Mouse (Mus musculus) CH12.LX (cell line): ENCODE data around the gene Gm20388. TPM values are rescaled to one million over a fixed set of nuclear protein-coding genes. Genes with fewer than 3 reads are reported as not detected.

ENCODE experiments used
- DNase-seq: peaks from one replicate; pipeline ENCODE4 v3.0.0-alpha.2; 2013; ENCODE audit errors: extremely low read depth
- H3K27ac ChIP-seq: 2 replicates; pipeline ENCODE4 v1.5.1; 2012; ENCODE audit warnings: low read depth, mild to moderate bottlenecking, control low read depth, moderate library complexity; ENCODE audit not compliant: insufficient read depth
- H3K27me3 ChIP-seq: replicated peaks from 2 replicates; pipeline ENCODE3; 2012; ENCODE audit warnings: inconsistent platforms
- H3K36me3 ChIP-seq, 2 experiments: replicated peaks in 1 of 2; 2 replicates each; pipeline versions ENCODE3 to v1.6.1; 2012; ENCODE audit warnings: inconsistent platforms in 1 of 2, low read length in 1 of 2, mild to moderate bottlenecking in 1 of 2, mixed read lengths in 1 of 2, moderate library complexity in 1 of 2; ENCODE audit not compliant: control insufficient read depth in 1 of 2, insufficient read depth in 1 of 2
- H3K4me1 ChIP-seq, 2 experiments: 2 replicates each; pipeline ENCODE4 v1.6.1; 2012; ENCODE audit warnings: inconsistent platforms in 1 of 2, moderate library complexity in 1 of 2; ENCODE audit not compliant: insufficient read depth in 2 of 2, control insufficient read depth in 1 of 2
- H3K4me2 ChIP-seq: 2 replicates; pipeline ENCODE4 v1.6.1; 2012; ENCODE audit warnings: low read depth, mild to moderate bottlenecking, control low read depth; ENCODE audit not compliant: poor library complexity, insufficient read depth, severe bottlenecking
- H3K4me3 ChIP-seq, 3 experiments: fragments of 150-350 bp in 1 of 3; sonication (generic) in 1 of 3; replicated peaks in 1 of 3; 2 replicates each; pipeline versions ENCODE3 to v1.5.1; 2011 to 2012; ENCODE audit warnings: low read depth in 2 of 3, low read length in 2 of 3, mild to moderate bottlenecking in 2 of 3, moderate library complexity in 2 of 3, control low read depth in 1 of 3, improper control_type of control experiment in 1 of 3, inconsistent platforms in 1 of 3, mixed read lengths in 1 of 3; ENCODE audit not compliant: poor library complexity in 1 of 3
- H3K79me2 ChIP-seq: replicated peaks from 2 replicates; pipeline ENCODE4 v1.6.1; 2012; ENCODE audit warnings: mild to moderate bottlenecking, moderate library complexity; ENCODE audit not compliant: control insufficient read depth, poor library complexity, insufficient read depth, severe bottlenecking; ENCODE audit errors: extremely low read depth
- H3K9ac ChIP-seq: 2 replicates; pipeline ENCODE4 v1.6.1; 2012; ENCODE audit warnings: low read depth, mild to moderate bottlenecking, control low read depth, moderate library complexity; ENCODE audit not compliant: insufficient read depth
- H3K9me3 ChIP-seq: replicated peaks from 2 replicates; pipeline ENCODE3; 2012; ENCODE audit warnings: low read length, inconsistent platforms, mixed read lengths
- BHLHE40 ChIP-seq: IDR thresholded peaks from 2 replicates; pipeline ENCODE4 v1.6.1; 2011; ENCODE audit warnings: mild to moderate bottlenecking, low read depth, low read length, improper control_type of control experiment
- CHD2 ChIP-seq: IDR thresholded peaks from 2 replicates; pipeline ENCODE4 v1.6.1; 2011; ENCODE audit warnings: low read length, improper control_type of control experiment
- CTCF ChIP-seq, 2 experiments: IDR thresholded peaks in 1 of 2; conservative IDR thresholded peaks in 1 of 2; 2 replicates each; pipeline ENCODE4 v1.5.1; 2011 to 2012; ENCODE audit warnings: low read depth in 2 of 2, low read length in 2 of 2, improper control_type of control experiment in 1 of 2, inconsistent platforms in 1 of 2, mild to moderate bottlenecking in 1 of 2, moderate library complexity in 1 of 2
- ELF1 ChIP-seq: IDR thresholded peaks from 2 replicates; pipeline ENCODE4 v1.6.1; 2014; ENCODE audit warnings: low read depth, mild to moderate bottlenecking, inconsistent platforms, low read length, improper control_type of control experiment
- IRF4 ChIP-seq: IDR thresholded peaks from 2 replicates; pipeline ENCODE4 v1.6.1; 2014; ENCODE audit warnings: low read depth, mild to moderate bottlenecking, inconsistent platforms, low read length, improper control_type of control experiment
- JUND ChIP-seq: conservative IDR thresholded peaks from 2 replicates; pipeline ENCODE4 v1.6.1; 2011; ENCODE audit warnings: low read depth, low read length, improper control_type of control experiment
- KAT2A ChIP-seq: IDR thresholded peaks from 2 replicates; pipeline ENCODE4 v1.6.1; 2012; ENCODE audit warnings: low read length, improper control_type of control experiment, inconsistent platforms; ENCODE audit not compliant: insufficient replicate concordance
- MAFK ChIP-seq: IDR thresholded peaks from 2 replicates; pipeline ENCODE4 v1.6.1; 2011; ENCODE audit warnings: low read length, improper control_type of control experiment; ENCODE audit not compliant: insufficient replicate concordance
- MAZ ChIP-seq: IDR thresholded peaks from 2 replicates; pipeline ENCODE4 v1.6.1; 2012; ENCODE audit warnings: low read depth, mild to moderate bottlenecking, inconsistent platforms, low read length, improper control_type of control experiment, moderate library complexity
- MEF2A ChIP-seq: IDR thresholded peaks from 2 replicates; pipeline ENCODE4 v1.6.1; 2014; ENCODE audit warnings: low read depth, mild to moderate bottlenecking, inconsistent platforms, low read length, improper control_type of control experiment, borderline replicate concordance
- NELFE ChIP-seq: IDR thresholded peaks from 2 replicates; pipeline ENCODE4 v1.6.1; 2011; ENCODE audit warnings: low read depth, low read length, improper control_type of control experiment
- PAX5 ChIP-seq: IDR thresholded peaks from 2 replicates; pipeline ENCODE4 v1.6.1; 2012; ENCODE audit warnings: low read length, inconsistent platforms, mixed read lengths
- POLR2A ChIP-seq: IDR thresholded peaks from 2 replicates; pipeline ENCODE4 v1.6.1; 2011; ENCODE audit warnings: low read depth, mild to moderate bottlenecking, improper control_type of control experiment, low read length
- POLR2AphosphoS2 ChIP-seq: IDR thresholded peaks from 2 replicates; pipeline ENCODE4 v1.6.1; 2011; ENCODE audit warnings: low read depth, low read length, improper control_type of control experiment
- RAD21 ChIP-seq: IDR thresholded peaks from 2 replicates; pipeline ENCODE4 v1.6.1; 2011; ENCODE audit warnings: low read depth, mild to moderate bottlenecking, low read length, improper control_type of control experiment, moderate library complexity
- SIN3A ChIP-seq: IDR thresholded peaks from 2 replicates; pipeline ENCODE4 v1.6.1; 2012; ENCODE audit warnings: low read length, improper control_type of control experiment, inconsistent platforms
- SMC3 ChIP-seq: IDR thresholded peaks from 2 replicates; pipeline ENCODE4 v1.6.1; 2011; ENCODE audit warnings: low read depth, low read length, improper control_type of control experiment
- TCF12 ChIP-seq: IDR thresholded peaks from 2 replicates; pipeline ENCODE4 v1.6.1; 2014; ENCODE audit warnings: low read depth, mild to moderate bottlenecking, inconsistent platforms, low read length, improper control_type of control experiment
- USF2 ChIP-seq: conservative IDR thresholded peaks from 2 replicates; pipeline ENCODE4 v1.6.1; 2011; ENCODE audit warnings: low read depth, low read length, improper control_type of control experiment
- ZKSCAN1 ChIP-seq: IDR thresholded peaks from 2 replicates; pipeline ENCODE4 v1.6.1; 2012; ENCODE audit warnings: low read depth, inconsistent platforms, low read length, improper control_type of control experiment, borderline replicate concordance
- ZMIZ1 ChIP-seq: IDR thresholded peaks from 2 replicates; pipeline ENCODE4 v1.6.1; 2012; ENCODE audit warnings: low read depth, mild to moderate bottlenecking, inconsistent platforms, low read length, improper control_type of control experiment
- dilution Hi-C: fragments of 300-500 bp; cut with MboI; formaldehyde crosslinking; loops from 2 replicates; pipeline ENCODE4 v1.14.3; 2020; ENCODE audit warnings: low sequenced_read_pairs; ENCODE audit not compliant: extremely low pct_unique_long_range_greater_than_20kb, extremely low pct_ligation_motif_present
- in situ Hi-C: fragments of 300-500 bp; cut with MboI; formaldehyde crosslinking; loops from 3 replicates; pipeline ENCODE4 v1.14.3; 2019; ENCODE audit warnings: low sequenced_read_pairs, low pct_ligation_motif_present, low pct_unique_long_range_greater_than_20kb, mixed read lengths
- polyA plus RNA-seq: library from polyadenylated mRNA; unstranded; fragments of >175 nt; gene quantifications from 2 replicates; pipeline ENCODE4 v1.2.1, GENCODE M21; 2012; ENCODE audit warnings: low read depth; ENCODE audit not compliant: insufficient read length
- total RNA-seq, 2 experiments: library from RNA; depleted of rRNA; stranded (reverse); fragments of 300-350 nt in 1 of 2; fragments of >200 nt in 1 of 2; gene quantifications; 2 replicates each; pipeline ENCODE4 v1.2.3; 2012 to 2014

Gm20388 gene
- total and polyA plus RNA-seq, 3 experiments, result 14.8 to 26.3 (median 22.2) TPM

DNA sequence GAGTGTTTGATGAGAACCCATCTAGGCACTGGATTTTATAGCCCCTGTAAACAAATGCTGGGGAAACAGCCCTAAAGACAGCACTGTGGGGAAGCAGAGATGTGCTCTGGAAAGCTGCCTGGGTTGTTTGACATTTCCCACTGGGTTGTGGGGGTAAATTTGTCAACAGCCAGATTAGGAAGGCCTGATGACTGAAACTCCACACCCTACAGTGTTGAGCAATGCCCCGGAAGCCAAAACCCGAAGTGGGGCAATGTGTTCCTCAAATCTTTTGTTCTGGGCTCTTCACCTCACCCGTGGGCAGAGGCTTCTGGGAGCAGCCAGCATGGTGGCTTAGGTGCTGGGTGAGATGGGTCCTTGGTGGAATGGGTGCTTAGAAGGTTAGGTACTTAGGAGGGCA is 198.5 kb downstream of the Gm20388 start:
- in situ Hi-C loops (no loop called here), dilution Hi-C loops (no loop called here)
- H3K4me1 ChIP-seq, result peaks cover 1 to 2% of the 10 kb centered on the region in 2 experiments; a peak in 3 of 4 replicates
- no peak overlapping the region for H3K4me2 ChIP-seq
- no peak overlapping the region for H3K4me3 ChIP-seq
- no peak for DNase-seq
- peaks cover 10% of the 10 kb centered on the region for H3K27me3 ChIP-seq
- H3K79me2 ChIP-seq, result no peaks in the 10 kb centered on the region
- H3K9ac ChIP-seq, result no peak overlapping the region
- H3K9me3 ChIP-seq, result no peaks in the 10 kb centered on the region
- H3K27ac ChIP-seq, result no peak overlapping the region
- H3K36me3 ChIP-seq, result peaks cover 0 to 18% of the 10 kb centered on the region in 2 experiments
- TF ChIP-seq SMC3 (no peak), POLR2A (no peak), MEF2A (no peak), JUND (no peak), PAX5 (no peak), CTCF (conservative IDR thresholded peaks at IDR 0.05 in 1 of 2, IDR thresholded peaks at IDR 0.05 in 1 of 2; ENCODE audit: low read depth in 2 of 2, low read length in 2 of 2) (no peak), RAD21 (no peak)

- TF ChIP-seq TCF12 (no peak), MAZ (no peak), SMC3 (no peak), MAFK (no peak), POLR2AphosphoS2 (no peak), CHD2 (no peak), PAX5 (no peak), SIN3A (no peak), IRF4 (no peak), ZKSCAN1 (no peak), USF2 (no peak), KAT2A (no peak), BHLHE40 (no peak), ZMIZ1 (no peak), ELF1 (no peak), NELFE (no peak), JUND (no peak)
- Histone ChIP-seq H3K4me1 (peaks cover 5 to 6% of the 10 kb centered on the region in 2 experiments; a peak in 3 of 4 replicates), H3K9ac (no peak overlapping the region), H3K79me2 (no peaks in the 10 kb centered on the region), H3K4me2 (no peak overlapping the region), H3K9me3 (peaks cover 15% of the 10 kb centered on the region), H3K27ac (no peak overlapping the region), H3K4me3 (no peak overlapping the region), H3K36me3 (peaks cover 0 to 3% of the 10 kb centered on the region in 2 experiments), H3K27me3 (peaks cover 28% of the 10 kb centered on the region)
- in situ Hi-C loops, result no loop called here
- DNase-seq, result no peak
- dilution Hi-C loops, result no loop called here
Measured at GRCm38 (mm10) chr8:120110966-120111365, 200.3 kb downstream of the Gm20388 start.
